Mouse (Mus musculus): Measurements from ENCODE around the gene Nprl3. TPM values are rescaled to one million over a fixed set of nuclear protein-coding genes. Genes with fewer than 3 reads are reported as not detected.
"Not testable (repeated sequence)": the region's sequence is repeated elsewhere in the genome, so short reads cannot be mapped to it uniquely, and the experiment has no call there.

Nprl3 gene
- polyA plus RNA-seq, 1 experiment, result 35.7 TPM

GRCm38 (mm10) chr11:32215372-32216162 is 51.9 kb downstream of the Nprl3 start:
- H3K4me3 ChIP-seq (ENCODE audit: low read depth, low read length), result no peak overlapping the region
- no peak overlapping the region for H3K27ac ChIP-seq (ENCODE audit: insufficient read depth, low read depth, low read length)
- peaks cover 17% of the 10 kb centered on the region for H3K36me3 ChIP-seq (ENCODE audit: control insufficient read depth, insufficient read depth, low read length)
- 92% methylated on average over 18 of the region's 18 CpGs for WGBS
- TF ChIP-seq POLR2A (IDR thresholded peaks at IDR 0.05; ENCODE audit: low read depth, low read length) (no peak), CTCF (IDR thresholded peaks at IDR 0.05; ENCODE audit: extremely low read depth, insufficient read length, insufficient replicate concordance, low read depth, low read length) (no peak)
- no peaks in the 10 kb centered on the region for H3K4me1 ChIP-seq (ENCODE audit: control insufficient read depth, insufficient read depth, insufficient read length, low read length)
- H3K27me3 ChIP-seq (ENCODE audit: control insufficient read depth, insufficient read depth, low read length), result no peaks in the 10 kb centered on the region

GRCm38 (mm10) chr11:32210623-32211022 is 56.9 kb downstream of the Nprl3 start:
- Histone ChIP-seq H3K4me3 (ENCODE audit: low read depth, low read length) (no peak overlapping the region), H3K27me3 (ENCODE audit: control insufficient read depth, insufficient read depth, low read length) (no peaks in the 10 kb centered on the region), H3K27ac (ENCODE audit: insufficient read depth, low read depth, low read length) (no peak overlapping the region), H3K4me1 (ENCODE audit: control insufficient read depth, insufficient read depth, insufficient read length, low read length) (no peaks in the 10 kb centered on the region), H3K36me3 (ENCODE audit: control insufficient read depth, insufficient read depth, low read length) (peaks cover 36% of the 10 kb centered on the region)
- TF ChIP-seq CTCF (IDR thresholded peaks at IDR 0.05; ENCODE audit: extremely low read depth, insufficient read length, insufficient replicate concordance, low read depth, low read length) (no peak), POLR2A (IDR thresholded peaks at IDR 0.05; ENCODE audit: low read depth, low read length) (no peak)
- 84% methylated on average over 9 of the region's 9 CpGs for WGBS

GRCm38 (mm10) chr11:32205058-32205873 is 62.2 kb downstream of the Nprl3 start, which contains the start of gene Snrnp25:
Snrnp25 (plus strand) TSS chr11:32205415.
- peak; percentile 50; the same call in 1 of the 2 replicates for TF ChIP-seq CTCF (IDR thresholded peaks at IDR 0.05; ENCODE audit: extremely low read depth, insufficient read length, insufficient replicate concordance, low read depth, low read length)
- TF ChIP-seq POLR2A (IDR thresholded peaks at IDR 0.05; ENCODE audit: low read depth, low read length), result peak; percentile 78
- no peak within 1 kb of the TSS for H3K27ac ChIP-seq (ENCODE audit: insufficient read depth, low read depth, low read length)
- H3K4me1 ChIP-seq (ENCODE audit: control insufficient read depth, insufficient read depth, insufficient read length, low read length), result peaks cover 3% of the 10 kb centered on the region; the same call in 1 of the 2 replicates
- no peaks in the 10 kb centered on the region for H3K27me3 ChIP-seq (ENCODE audit: control insufficient read depth, insufficient read depth, low read length)
- H3K4me3 ChIP-seq (ENCODE audit: low read depth, low read length), result peak within 1 kb of the TSS; percentile 79
- H3K36me3 ChIP-seq (ENCODE audit: control insufficient read depth, insufficient read depth, low read length), result peaks cover 16% of the 10 kb centered on the region; the same call in 1 of the 2 replicates
- WGBS, result 1% methylated on average over 52 of the region's 52 CpGs

GRCm38 (mm10) chr11:32201922-32202685 is 65.4 kb downstream of the Nprl3 start:
- Histone ChIP-seq H3K4me3 (ENCODE audit: low read depth, low read length) (no peak overlapping the region), H3K27ac (ENCODE audit: insufficient read depth, low read depth, low read length) (no peak overlapping the region), H3K4me1 (ENCODE audit: control insufficient read depth, insufficient read depth, insufficient read length, low read length) (peaks cover 3% of the 10 kb centered on the region; the same call in 1 of the 2 replicates), H3K27me3 (ENCODE audit: control insufficient read depth, insufficient read depth, low read length) (no peaks in the 10 kb centered on the region), H3K36me3 (ENCODE audit: control insufficient read depth, insufficient read depth, low read length) (no peaks in the 10 kb centered on the region)
- TF ChIP-seq POLR2A (IDR thresholded peaks at IDR 0.05; ENCODE audit: low read depth, low read length) (no peak), CTCF (IDR thresholded peaks at IDR 0.05; ENCODE audit: extremely low read depth, insufficient read length, insufficient replicate concordance, low read depth, low read length) (no peak)
- WGBS, result 59% methylated on average over 11 of the region's 11 CpGs

- H3K27ac ChIP-seq (ENCODE audit: insufficient read depth, low read depth, low read length); H3K27me3 ChIP-seq (ENCODE audit: control insufficient read depth, insufficient read depth, low read length); H3K4me1 ChIP-seq (ENCODE audit: control insufficient read depth, insufficient read depth, insufficient read length, low read length); H3K4me3 ChIP-seq (ENCODE audit: low read depth, low read length); H3K36me3 ChIP-seq (ENCODE audit: control insufficient read depth, insufficient read depth, low read length): not testable (repeated sequence)
- 74% methylated on average over 1 of the region's 1 CpGs for WGBS
Measured at GRCm38 (mm10) chr11:32200992-32201391, 66.5 kb downstream of the Nprl3 start.

- no peak for TF ChIP-seq POLR2A (IDR thresholded peaks at IDR 0.05; ENCODE audit: low read depth, low read length)
- TF ChIP-seq CTCF (IDR thresholded peaks at IDR 0.05; ENCODE audit: extremely low read depth, insufficient read length, insufficient replicate concordance, low read depth, low read length), result no peak
- 65% methylated on average over 10 of the region's 10 CpGs for WGBS
- Histone ChIP-seq H3K27ac (ENCODE audit: insufficient read depth, low read depth, low read length) (no peak within 1 kb of the TSS), H3K36me3 (ENCODE audit: control insufficient read depth, insufficient read depth, low read length) (no peaks in the 10 kb centered on the region), H3K27me3 (ENCODE audit: control insufficient read depth, insufficient read depth, low read length) (no peaks in the 10 kb centered on the region), H3K4me1 (ENCODE audit: control insufficient read depth, insufficient read depth, insufficient read length, low read length) (peaks cover 3% of the 10 kb centered on the region; the same call in 1 of the 2 replicates), H3K4me3 (ENCODE audit: low read depth, low read length) (no peak within 1 kb of the TSS)
Measured at GRCm38 (mm10) chr11:32200075-32200601, 67.4 kb downstream of the Nprl3 start, which contains the start of gene Il9r. Il9r (minus strand) TSS chr11:32200279.

Data from small intestine, adult 2 months (tissue).